Mouse (Mus musculus) megakaryocyte, embryonic 14.5 days (primary cell): ENCODE data around the gene Rfx8.

Experiments
- FLI1 ChIP-seq: IDR thresholded peaks from 2 replicates; pipeline ENCODE4 v1.6.1; 2012; ENCODE audit warnings: low read length, inconsistent platforms, mixed read lengths
- GATA1 ChIP-seq: IDR thresholded peaks from 3 replicates; pipeline ENCODE4 v1.6.1; 2012; ENCODE audit warnings: mixed read lengths, low read length, inconsistent platforms, borderline replicate concordance

DNA sequence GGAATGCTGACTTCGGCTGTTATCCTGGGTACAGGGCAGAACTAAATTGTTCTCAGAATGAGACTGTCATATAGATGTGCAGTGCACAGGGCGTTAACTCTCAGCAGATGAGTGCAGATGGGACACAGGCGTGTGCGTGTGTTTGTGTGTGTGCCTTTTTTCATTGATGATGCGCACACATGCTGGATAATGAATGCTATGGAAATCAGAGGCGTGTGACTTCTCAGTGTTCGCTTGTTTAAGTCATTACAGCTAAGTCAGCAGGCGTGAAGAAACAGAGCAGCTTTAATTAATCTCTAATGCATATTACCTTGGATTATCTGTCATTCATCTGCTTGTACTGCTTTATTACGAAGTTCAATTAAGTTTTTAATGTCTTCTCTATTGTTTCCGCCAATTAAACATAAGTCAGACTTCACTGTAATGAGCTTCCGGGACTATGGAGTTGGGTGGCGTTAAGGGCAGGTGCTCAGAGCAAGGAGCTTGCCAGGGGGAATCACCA is 54.0 kb downstream of the Rfx8 start:
- no peak for TF ChIP-seq GATA1
- no peak for TF ChIP-seq FLI1
